Comparison of ENCODE assay signal across 8 mouse cellular contexts in genomic region chr10:99913001-99913845, GRCm38 (mm10).
DNase-seq lines count a peak whose midpoint lies in the region; ATAC-seq lines count a peak whose summit lies in the region.

No protein-coding gene starts in this region.

- no peaks in the 10 kb centered on the region for H3K27me3 ChIP-seq in embryonic facial prominence, embryonic 15.5 days
- H3K27me3 ChIP-seq in stomach, embryonic 16.5 days (ENCODE audit: control insufficient read depth, insufficient read depth, low read length): no peaks in the 10 kb centered on the region
- H3K27me3 ChIP-seq in midbrain, embryonic 10.5 days (ENCODE audit: low read depth, poor library complexity, severe bottlenecking): no peaks in the 10 kb centered on the region

- peak overlapping the region; percentile 17; the same call in 1 of the 2 replicates for H3K27ac ChIP-seq in embryonic facial prominence, embryonic 15.5 days (replicated peaks)
- H3K27ac ChIP-seq in stomach, embryonic 16.5 days (ENCODE audit: low read length): peak overlapping the region; percentile 85
- no peak overlapping the region for H3K27ac ChIP-seq in midbrain, embryonic 10.5 days (replicated peaks)

- peak overlapping the region; percentile 56 for H3K4me2 ChIP-seq in embryonic facial prominence, embryonic 15.5 days (replicated peaks)
- peak overlapping the region; percentile 66 for H3K4me2 ChIP-seq in stomach, embryonic 16.5 days (ENCODE audit: low read depth, low read length)

- H3K4me1 ChIP-seq in embryonic facial prominence, embryonic 15.5 days: no peaks in the 10 kb centered on the region; the same call in 1 of the 2 replicates
- peaks cover 5% of the 10 kb centered on the region; the same call in 1 of the 2 replicates for H3K4me1 ChIP-seq in stomach, embryonic 16.5 days (ENCODE audit: control insufficient read depth, insufficient read depth, low read length)
- H3K4me1 ChIP-seq in midbrain, embryonic 10.5 days: no peaks in the 10 kb centered on the region; the same call in 1 of the 2 replicates

- no peaks in the 10 kb centered on the region for H3K36me3 ChIP-seq in embryonic facial prominence, embryonic 15.5 days
- H3K36me3 ChIP-seq in stomach, embryonic 16.5 days (ENCODE audit: control insufficient read depth, insufficient read depth, low read length): no peaks in the 10 kb centered on the region
- no peaks in the 10 kb centered on the region for H3K36me3 ChIP-seq in midbrain, embryonic 10.5 days

- no peak for ATAC-seq in embryonic facial prominence, embryonic 15.5 days (ENCODE audit: insufficient number of reproducible peaks, low FRiP score, low TSS enrichment, low read depth)
- ATAC-seq in stomach, embryonic 16.5 days (ENCODE audit: insufficient read depth, low FRiP score): peak; percentile 56; the same call in 1 of the 2 replicates

- peak overlapping the region; percentile 45 for H3K4me3 ChIP-seq in embryonic facial prominence, embryonic 15.5 days (replicated peaks)
- peak overlapping the region; percentile 49 for H3K4me3 ChIP-seq in stomach, embryonic 16.5 days (replicated peaks; ENCODE audit: low read length)
- no peak overlapping the region for H3K4me3 ChIP-seq in midbrain, embryonic 10.5 days

- 11% methylated on average over 20 of the region's 20 CpGs for WGBS in embryonic facial prominence, embryonic 15.5 days
- WGBS in stomach, embryonic 16.5 days: 8% methylated on average over 20 of the region's 20 CpGs
- WGBS in midbrain, embryonic 10.5 days: 72% methylated on average over 20 of the region's 20 CpGs

- no peaks in the 10 kb centered on the region for H3K9me3 ChIP-seq in embryonic facial prominence, embryonic 15.5 days (replicated peaks)
- H3K9me3 ChIP-seq in stomach, embryonic 16.5 days (replicated peaks; ENCODE audit: control insufficient read depth, low read length): no peaks in the 10 kb centered on the region
- H3K9me3 ChIP-seq in midbrain, embryonic 10.5 days (replicated peaks): no peaks in the 10 kb centered on the region

- peak; percentile 17 for DNase-seq in retina, postnatal 1 day
- DNase-seq in retina, embryonic 14.5 days (ENCODE audit: low spot score): no peak
- DNase-seq in kidney, postnatal 36 days: peak; percentile 12 to 30
- no peak for DNase-seq in right cerebral cortex, postnatal 25 days
- DNase-seq in midbrain, embryonic 10.5 days (ENCODE audit: low spot score): no peak
- DNase-seq in cerebellum, postnatal 4 days (ENCODE audit: low spot score in 2 of 2): no peak

- H3K9ac ChIP-seq in embryonic facial prominence, embryonic 15.5 days: peak overlapping the region; percentile 0
- peak overlapping the region; percentile 61 for H3K9ac ChIP-seq in stomach, embryonic 16.5 days (ENCODE audit: low read length)

Comparison
In these comparisons a context has a peak if more than half of its experiments do, and no peak if none do; other contexts are left out.
1. DNase-seq: peak in retina, postnatal 1 day (single experiment) and kidney, postnatal 36 days (2 of 2); none in retina, embryonic 14.5 days (single experiment), right cerebral cortex, postnatal 25 days (single experiment), midbrain, embryonic 10.5 days (single experiment) and cerebellum, postnatal 4 days (0 of 2).